Mouse (Mus musculus) forebrain, postnatal 0 days (tissue): ENCODE results near the gene Sorcs2. TPM values are rescaled to one million over a fixed set of nuclear protein-coding genes. Genes with fewer than 3 reads are reported as not detected.
A peak's percentile ranks its signal among the peaks of the same experiment; 100 is the strongest.

Source experiments
- ATAC-seq: fragments of 200-750 bp; cut with Nextera tagmentation; 2 replicates; pipeline ENCODE4 v1.8.0; 2017; ENCODE audit warnings: mild to moderate bottlenecking, moderate library complexity
- DNase-seq: peaks from one replicate; pipeline ENCODE4 v3.0.0-alpha.2; 2015
- H3K27ac ChIP-seq: fragments of 300-500 bp; sonication (generic); 2 replicates; pipeline ENCODE4 v1.5.1; 2014; ENCODE audit warnings: low read depth, mild to moderate bottlenecking, antibody characterized with exemption, low read length, moderate library complexity, mixed read lengths
- H3K27me3 ChIP-seq: fragments of 300-500 bp; sonication (generic); 2 replicates; pipeline ENCODE4 v1.6.1; 2014; ENCODE audit warnings: mild to moderate bottlenecking, low read length, mixed read lengths; ENCODE audit not compliant: insufficient read depth
- H3K36me3 ChIP-seq: fragments of 300-500 bp; sonication (generic); 2 replicates; pipeline ENCODE4 v1.6.1; 2014; ENCODE audit warnings: mild to moderate bottlenecking, moderate library complexity; ENCODE audit not compliant: insufficient read depth
- H3K4me1 ChIP-seq: fragments of 300-500 bp; sonication (generic); 2 replicates; pipeline ENCODE4 v1.6.1; 2014; ENCODE audit warnings: antibody characterized with exemption; ENCODE audit not compliant: insufficient read depth
- H3K4me2 ChIP-seq: fragments of 300-500 bp; sonication (generic); 2 replicates; pipeline ENCODE4 v1.6.1; 2014; ENCODE audit warnings: low read depth, mild to moderate bottlenecking, moderate library complexity
- H3K4me3 ChIP-seq: fragments of 300-500 bp; sonication (generic); 2 replicates; pipeline ENCODE4 v1.5.1; 2014; ENCODE audit warnings: low read depth, low read length, mixed read lengths
- H3K9ac ChIP-seq: fragments of 300-500 bp; sonication (generic); 2 replicates; pipeline ENCODE4 v1.6.1; 2014; ENCODE audit warnings: mild to moderate bottlenecking
- H3K9me3 ChIP-seq: fragments of 300-500 bp; sonication (generic); 2 replicates; pipeline ENCODE4 v1.6.1; 2016; ENCODE audit warnings: low read length
- CTCF ChIP-seq: sonication (generic); IDR thresholded peaks from 2 replicates; pipeline ENCODE4 v1.5.1; 2016; ENCODE audit warnings: antibody characterized with exemption, control low read depth, low read depth
- WGBS: fragments of 180-500 bp; shearing (Covaris S2); extraction: QIAGEN DNeasy Blood & Tissue Kit; methylation state at CpG from one replicate; pipeline ENCODE4 v1.1.7; 2014; 5-methylcytosine and 5-hydroxymethylcytosine counted together
- polyA plus RNA-seq: library from polyadenylated mRNA; unstranded; fragments of >200 nt; fragmentation: Nextera tagmentation; extraction: Ambion mirVana; gene quantifications from 2 replicates; pipeline ENCODE4 v1.2.1, GENCODE M21; 2015
- total RNA-seq: library from RNA; depleted of rRNA; stranded (reverse); fragments of >200 nt; gene quantifications from 2 replicates; pipeline ENCODE4 v1.2.3, GENCODE M21; 2014

Gene Sorcs2
- total and polyA plus RNA-seq, 2 experiments from 2014 or later: 10.0 to 29.8 TPM

- ATAC-seq (no peak), DNase-seq (no peak)
- no peak overlapping the region for H3K4me2 ChIP-seq
- TF ChIP-seq CTCF: no peak
- no peak overlapping the region for H3K9ac ChIP-seq
- H3K36me3 ChIP-seq: no peaks in the 10 kb centered on the region
- no peaks in the 10 kb centered on the region for H3K27me3 ChIP-seq
- no peak overlapping the region for H3K27ac ChIP-seq
- no peak overlapping the region for H3K4me3 ChIP-seq
- no peaks in the 10 kb centered on the region for H3K9me3 ChIP-seq
- WGBS: 84% methylated on average over 4 of the region's 4 CpGs
- H3K4me1 ChIP-seq: no peaks in the 10 kb centered on the region
Observed at GRCm38 (mm10) chr5:36298049-36298448, 99.9 kb downstream of the Sorcs2 start.

- ATAC-seq (no peak), DNase-seq (no peak)
- WGBS: 76% methylated on average over 4 of the region's 4 CpGs
- Histone ChIP-seq H3K4me1 (no peaks in the 10 kb centered on the region), H3K27ac (no peak overlapping the region), H3K4me3 (no peak overlapping the region), H3K4me2 (no peak overlapping the region), H3K9ac (no peak overlapping the region), H3K36me3 (no peaks in the 10 kb centered on the region), H3K9me3 (no peaks in the 10 kb centered on the region), H3K27me3 (no peaks in the 10 kb centered on the region)
- TF ChIP-seq CTCF: no peak
Observed at GRCm38 (mm10) chr5:36297246-36297645, 100.7 kb downstream of the Sorcs2 start.

GRCm38 (mm10) chr5:36293109-36293900 is 104.6 kb downstream of the Sorcs2 start:
- TF ChIP-seq CTCF: no peak
- Histone ChIP-seq H3K27ac (no peak overlapping the region), H3K27me3 (no peaks in the 10 kb centered on the region), H3K36me3 (no peaks in the 10 kb centered on the region), H3K4me3 (no peak overlapping the region), H3K9ac (no peak overlapping the region), H3K9me3 (no peaks in the 10 kb centered on the region), H3K4me1 (no peaks in the 10 kb centered on the region), H3K4me2 (no peak overlapping the region)
- DNase-seq (no peak), ATAC-seq (no peak)
- WGBS: 78% methylated on average over 11 of the region's 11 CpGs

- H3K9me3 ChIP-seq: no peaks in the 10 kb centered on the region
- no peak overlapping the region for H3K27ac ChIP-seq
- no peak for DNase-seq
- no peak overlapping the region for H3K9ac ChIP-seq
- no peak for TF ChIP-seq CTCF
- ATAC-seq: no peak
- H3K36me3 ChIP-seq: no peaks in the 10 kb centered on the region
- H3K4me1 ChIP-seq: no peaks in the 10 kb centered on the region
- H3K4me2 ChIP-seq: no peak overlapping the region
- no peaks in the 10 kb centered on the region for H3K27me3 ChIP-seq
- 81% methylated on average over 9 of the region's 9 CpGs for WGBS
- H3K4me3 ChIP-seq: no peak overlapping the region
Observed at GRCm38 (mm10) chr5:36292321-36292720, 105.6 kb downstream of the Sorcs2 start.

GRCm38 (mm10) chr5:36291191-36291590 is 106.7 kb downstream of the Sorcs2 start:
- Histone ChIP-seq H3K4me1 (no peaks in the 10 kb centered on the region), H3K27ac (no peak overlapping the region), H3K36me3 (no peaks in the 10 kb centered on the region), H3K9ac (no peak overlapping the region), H3K4me3 (no peak overlapping the region), H3K4me2 (no peak overlapping the region), H3K27me3 (no peaks in the 10 kb centered on the region), H3K9me3 (no peaks in the 10 kb centered on the region)
- TF ChIP-seq CTCF: no peak; the same call in 1 of the 2 replicates
- no peak for DNase-seq
- ATAC-seq: no peak
- 57% methylated on average over 5 of the region's 5 CpGs for WGBS

- 22% methylated on average over 10 of the region's 10 CpGs for WGBS
- no peak overlapping the region for H3K27ac ChIP-seq
- no peaks in the 10 kb centered on the region for H3K4me1 ChIP-seq
- no peak overlapping the region for H3K4me3 ChIP-seq
- no peaks in the 10 kb centered on the region for H3K9me3 ChIP-seq
- H3K36me3 ChIP-seq: no peaks in the 10 kb centered on the region
- ATAC-seq (peak; percentile 27), DNase-seq (no peak)
- H3K9ac ChIP-seq: no peak overlapping the region
- no peak for TF ChIP-seq CTCF
- no peaks in the 10 kb centered on the region for H3K27me3 ChIP-seq
- H3K4me2 ChIP-seq: no peak overlapping the region
Observed at GRCm38 (mm10) chr5:36285405-36285804, 112.5 kb downstream of the Sorcs2 start.

GRCm38 (mm10) chr5:36279896-36280295 is 118.0 kb downstream of the Sorcs2 start:
- Histone ChIP-seq H3K4me3 (no peak overlapping the region), H3K9ac (no peak overlapping the region), H3K27ac (no peak overlapping the region), H3K36me3 (no peaks in the 10 kb centered on the region), H3K4me1 (no peaks in the 10 kb centered on the region), H3K27me3 (no peaks in the 10 kb centered on the region), H3K9me3 (no peaks in the 10 kb centered on the region), H3K4me2 (no peak overlapping the region)
- DNase-seq: no peak
- ATAC-seq: peak; percentile 63; the same call in 1 of the 2 replicates
- TF ChIP-seq CTCF: no peak
- WGBS: 47% methylated on average over 12 of the region's 12 CpGs
